Mouse (Mus musculus): Measurements from ENCODE around the gene Prkab1. TPM values are rescaled to one million over a fixed set of nuclear protein-coding genes. Genes with fewer than 3 reads are reported as not detected.

Prkab1 gene
- polyA plus RNA-seq, 1 experiment from 2014 or later: 73.7 TPM

GRCm38 (mm10) chr5:116030566-116031189 lies 6.4 kb upstream of the Prkab1 start:
- H3K36me3 ChIP-seq: no peaks in the 10 kb centered on the region
- 6% methylated on average over 19 of the region's 19 CpGs for WGBS
- H3K9me3 ChIP-seq: no peaks in the 10 kb centered on the region
- H3K4me1 ChIP-seq: peaks cover 5% of the 10 kb centered on the region
- H3K27me3 ChIP-seq: 0 out of 2 replicates have a peak, but pooled peaks cover 3% of the 10 kb centered on the region
- ATAC-seq (ENCODE audit: insufficient number of reproducible peaks, insufficient read depth, low FRiP score, low TSS enrichment): no peak
- no peak overlapping the region for H3K27ac ChIP-seq
- no peak overlapping the region for H3K4me3 ChIP-seq
- H3K4me2 ChIP-seq (replicated peaks): peak overlapping the region; percentile 36
- no peak overlapping the region for H3K9ac ChIP-seq

DNA sequence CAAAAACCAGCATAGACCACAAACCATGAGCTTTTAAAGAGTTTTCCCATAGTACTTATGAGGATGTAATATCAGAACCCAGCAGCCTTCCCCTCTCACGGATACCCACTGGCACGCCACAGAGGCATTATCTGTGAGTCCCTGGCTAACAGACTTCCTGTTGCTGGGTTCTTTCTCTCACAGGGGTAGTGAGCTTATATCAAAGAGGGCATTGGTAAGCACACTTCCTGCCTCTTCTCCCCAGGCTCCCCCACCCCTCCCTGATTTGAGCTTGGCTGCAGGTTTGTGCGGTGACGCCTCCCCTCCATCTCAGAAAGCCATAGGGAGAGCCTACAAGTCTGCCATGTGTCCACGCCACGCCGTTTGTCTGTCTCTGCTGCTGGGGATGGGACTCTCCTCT lies 4.8 kb upstream of the Prkab1 start:
- H3K4me2 ChIP-seq (replicated peaks): no peak overlapping the region
- peaks cover 5% of the 10 kb centered on the region for H3K4me1 ChIP-seq
- H3K4me3 ChIP-seq: no peak overlapping the region
- H3K9me3 ChIP-seq: no peaks in the 10 kb centered on the region
- H3K27me3 ChIP-seq: 0 out of 2 replicates have a peak, but pooled peaks cover 3% of the 10 kb centered on the region
- ATAC-seq (ENCODE audit: insufficient number of reproducible peaks, insufficient read depth, low FRiP score, low TSS enrichment): no peak
- H3K9ac ChIP-seq: no peak overlapping the region
- no peaks in the 10 kb centered on the region for H3K36me3 ChIP-seq
- H3K27ac ChIP-seq: no peak overlapping the region
- 68% methylated on average over 7 of the region's 7 CpGs for WGBS

GRCm38 (mm10) chr5:116026561-116026960 lies 2.3 kb upstream of the Prkab1 start:
- ATAC-seq (ENCODE audit: insufficient number of reproducible peaks, insufficient read depth, low FRiP score, low TSS enrichment): no peak
- H3K4me2 ChIP-seq (replicated peaks): no peak overlapping the region
- H3K4me1 ChIP-seq: peaks cover 17% of the 10 kb centered on the region
- H3K9ac ChIP-seq: no peak overlapping the region
- H3K9me3 ChIP-seq: no peaks in the 10 kb centered on the region
- 92% methylated on average over 14 of the region's 14 CpGs for whole genome bisulfite sequencing
- H3K27me3 ChIP-seq: 0 out of 2 replicates have a peak, but pooled peaks cover 3% of the 10 kb centered on the region
- no peak overlapping the region for H3K27ac ChIP-seq
- peaks cover 7% of the 10 kb centered on the region; the same call in 1 of the 2 replicates for H3K36me3 ChIP-seq
- no peak overlapping the region for H3K4me3 ChIP-seq

GRCm38 (mm10) chr5:116026107-116026506 lies 1.8 kb upstream of the Prkab1 start:
- Histone ChIP-seq H3K27me3 (0 out of 2 replicates have a peak, but pooled peaks cover 3% of the 10 kb centered on the region), H3K4me2 (replicated peaks) (no peak overlapping the region), H3K4me3 (no peak overlapping the region), H3K27ac (no peak overlapping the region), H3K9ac (no peak overlapping the region), H3K36me3 (peaks cover 12% of the 10 kb centered on the region), H3K4me1 (peaks cover 17% of the 10 kb centered on the region), H3K9me3 (no peaks in the 10 kb centered on the region)
- ATAC-seq (ENCODE audit: insufficient number of reproducible peaks, insufficient read depth, low FRiP score, low TSS enrichment): no peak
- 87% methylated on average over 5 of the region's 5 CpGs for WGBS

DNA sequence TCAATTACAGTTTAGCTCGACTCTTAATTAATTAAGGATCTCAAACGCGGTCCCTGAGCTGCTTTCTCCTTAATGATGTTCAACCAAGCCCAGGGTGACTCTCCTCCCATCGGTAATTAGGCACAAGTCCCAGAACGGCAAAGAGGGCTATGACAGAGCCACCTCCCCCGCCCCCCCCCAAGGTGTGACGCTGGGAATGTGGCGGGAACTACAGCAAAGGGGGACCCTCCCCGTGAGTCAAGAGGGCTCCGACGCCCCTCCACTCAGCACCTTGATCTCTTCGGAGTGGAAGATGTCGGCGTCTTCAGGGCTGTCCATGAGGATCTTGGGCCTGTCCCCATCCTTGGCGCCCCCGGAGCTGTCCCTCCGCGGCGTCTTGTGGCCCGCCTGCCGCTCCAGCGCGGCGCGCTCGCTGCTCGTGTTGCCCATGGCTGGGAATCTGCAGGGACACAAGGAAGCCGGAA lies 455 bp downstream of the Prkab1 start:
- Histone ChIP-seq H3K4me3 (peak overlapping the region; percentile 65), H3K36me3 (peaks cover 33% of the 10 kb centered on the region), H3K4me1 (peaks cover 12% of the 10 kb centered on the region), H3K9me3 (no peaks in the 10 kb centered on the region), H3K4me2 (replicated peaks) (peak overlapping the region; percentile 83), H3K9ac (peak overlapping the region; percentile 73), H3K27ac (peak overlapping the region; percentile 76), H3K27me3 (no peaks in the 10 kb centered on the region)
- WGBS: under 1% methylated on average over 28 of the region's 28 CpGs
- ATAC-seq (ENCODE audit: insufficient number of reproducible peaks, insufficient read depth, low FRiP score, low TSS enrichment): peak; percentile 71

- H3K27ac ChIP-seq: no peak overlapping the region
- WGBS: 21% methylated on average over 8 of the region's 8 CpGs
Measured at GRCm38 (mm10) chr5:116023251-116023661, 1.1 kb downstream of the Prkab1 start.

DNA sequence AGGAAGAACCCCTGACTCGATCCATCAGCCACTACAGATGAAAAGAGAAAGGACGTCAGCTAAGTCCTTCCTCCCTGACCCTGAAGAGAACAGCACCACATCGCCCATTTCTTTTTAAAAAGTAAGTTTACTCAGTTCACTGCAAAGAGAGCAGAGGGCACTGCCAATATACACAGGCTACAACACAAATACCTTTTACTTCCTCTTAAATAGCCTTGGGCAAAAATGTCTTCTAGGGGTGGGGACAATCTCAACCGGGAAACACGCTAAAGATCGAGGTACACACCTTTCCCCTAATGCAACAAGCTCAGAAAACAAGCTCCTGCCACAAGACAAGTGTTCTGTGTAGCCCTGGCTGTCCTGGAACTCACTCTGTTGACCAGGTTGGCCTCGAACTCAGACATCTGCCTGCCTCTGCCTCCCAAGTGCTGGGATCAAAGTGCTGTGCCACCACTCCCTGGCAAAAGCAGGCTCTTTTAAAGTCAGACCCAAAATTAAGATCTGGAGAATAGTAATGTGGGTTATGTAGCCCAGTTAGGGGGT lies 1.6 kb downstream of the Prkab1 start:
- Histone ChIP-seq H3K36me3 (peaks cover 45% of the 10 kb centered on the region), H3K4me2 (replicated peaks) (peak overlapping the region; percentile 83), H3K9me3 (no peaks in the 10 kb centered on the region), H3K27me3 (no peaks in the 10 kb centered on the region), H3K27ac (no peak overlapping the region), H3K4me3 (peak overlapping the region; percentile 65), H3K4me1 (peaks cover 12% of the 10 kb centered on the region), H3K9ac (peak overlapping the region; percentile 73)
- no peak for ATAC-seq (ENCODE audit: insufficient number of reproducible peaks, insufficient read depth, low FRiP score, low TSS enrichment)
- WGBS: 83% methylated on average over 7 of the region's 7 CpGs

More at GRCm38 (mm10) chr5:116023251-116023661, 1.1 kb downstream of the Prkab1 start:
- Histone ChIP-seq H3K9ac (peak overlapping the region; percentile 73), H3K36me3 (peaks cover 39% of the 10 kb centered on the region), H3K4me2 (replicated peaks) (peak overlapping the region; percentile 83), H3K9me3 (no peaks in the 10 kb centered on the region), H3K4me3 (peak overlapping the region; percentile 65), H3K4me1 (peaks cover 12% of the 10 kb centered on the region), H3K27me3 (no peaks in the 10 kb centered on the region)
- no peak for ATAC-seq (ENCODE audit: insufficient number of reproducible peaks, insufficient read depth, low FRiP score, low TSS enrichment)

DNA sequence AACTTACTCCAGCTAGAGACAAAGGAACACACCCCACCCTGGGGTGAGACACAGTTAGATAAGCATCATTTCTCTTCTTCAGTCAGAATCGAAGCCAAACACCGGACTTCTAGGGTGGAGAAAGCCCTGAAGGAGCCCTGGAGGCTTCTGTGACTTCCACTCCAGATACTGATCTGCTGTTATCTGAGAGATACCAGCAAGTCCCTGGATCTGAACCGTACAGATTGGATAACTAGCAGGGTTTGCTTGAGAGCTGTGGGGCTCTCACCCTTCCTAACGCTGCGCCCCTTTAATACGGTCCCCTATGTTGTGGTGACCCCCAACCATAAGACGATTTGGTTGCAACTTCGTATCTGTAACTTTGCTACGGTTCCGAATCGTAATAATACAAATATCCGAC lies 2.2 kb downstream of the Prkab1 start:
- H3K4me2 ChIP-seq (replicated peaks): 0 out of 2 replicates have a peak overlapping the region, but pooled peaks have one; percentile 83
- H3K9me3 ChIP-seq: no peaks in the 10 kb centered on the region
- no peak for ATAC-seq (ENCODE audit: insufficient number of reproducible peaks, insufficient read depth, low FRiP score, low TSS enrichment)

DNA sequence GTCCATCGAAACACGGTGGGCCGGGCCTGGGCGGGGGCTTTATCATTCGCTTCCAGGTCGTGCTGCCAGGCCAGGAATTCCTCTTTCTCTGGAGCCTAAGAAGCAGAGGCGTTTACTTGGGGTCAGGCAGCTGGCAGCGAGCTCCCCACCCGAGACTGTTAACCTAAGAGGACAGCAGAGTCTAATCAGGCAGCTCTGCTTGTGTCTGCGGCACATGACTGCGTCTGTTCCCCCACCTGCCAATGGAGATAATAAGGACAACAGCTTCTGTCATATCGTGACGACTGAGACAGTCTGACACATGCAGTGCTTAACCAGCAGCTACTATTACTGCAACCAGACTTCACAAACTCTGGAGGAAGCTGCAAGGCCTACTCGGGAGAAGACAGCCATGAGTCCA lies 2.8 kb downstream of the Prkab1 start:
- 89% methylated on average over 14 of the region's 14 CpGs for WGBS
- Histone ChIP-seq H3K4me1 (peaks cover 12% of the 10 kb centered on the region), H3K27me3 (no peaks in the 10 kb centered on the region), H3K27ac (no peak overlapping the region), H3K36me3 (peaks cover 56% of the 10 kb centered on the region), H3K4me3 (no peak overlapping the region), H3K4me2 (replicated peaks) (0 out of 2 replicates have a peak overlapping the region, but pooled peaks have one; percentile 83), H3K9ac (no peak overlapping the region), H3K9me3 (no peaks in the 10 kb centered on the region)
- ATAC-seq (ENCODE audit: insufficient number of reproducible peaks, insufficient read depth, low FRiP score, low TSS enrichment): no peak

More for the DNA sequence above, 2.2 kb downstream of the Prkab1 start:
- no peak overlapping the region for H3K4me3 ChIP-seq
- H3K36me3 ChIP-seq: peaks cover 51% of the 10 kb centered on the region
- H3K4me1 ChIP-seq: peaks cover 12% of the 10 kb centered on the region
- WGBS: 93% methylated on average over 12 of the region's 12 CpGs
- 0 out of 2 replicates have a peak overlapping the region, but pooled peaks have one; percentile 1 for H3K9ac ChIP-seq
- H3K27ac ChIP-seq: no peak overlapping the region
- no peaks in the 10 kb centered on the region for H3K27me3 ChIP-seq

GRCm38 (mm10) chr5:116019371-116019770 lies 4.9 kb downstream of the Prkab1 start:
- Histone ChIP-seq H3K27me3 (no peaks in the 10 kb centered on the region), H3K36me3 (peaks cover 78% of the 10 kb centered on the region), H3K4me2 (replicated peaks) (no peak overlapping the region), H3K4me1 (peaks cover 12% of the 10 kb centered on the region), H3K9me3 (no peaks in the 10 kb centered on the region), H3K4me3 (no peak overlapping the region), H3K9ac (no peak overlapping the region), H3K27ac (no peak overlapping the region)
- 80% methylated on average over 11 of the region's 11 CpGs for WGBS
- no peak for ATAC-seq (ENCODE audit: insufficient number of reproducible peaks, insufficient read depth, low FRiP score, low TSS enrichment)

DNA sequence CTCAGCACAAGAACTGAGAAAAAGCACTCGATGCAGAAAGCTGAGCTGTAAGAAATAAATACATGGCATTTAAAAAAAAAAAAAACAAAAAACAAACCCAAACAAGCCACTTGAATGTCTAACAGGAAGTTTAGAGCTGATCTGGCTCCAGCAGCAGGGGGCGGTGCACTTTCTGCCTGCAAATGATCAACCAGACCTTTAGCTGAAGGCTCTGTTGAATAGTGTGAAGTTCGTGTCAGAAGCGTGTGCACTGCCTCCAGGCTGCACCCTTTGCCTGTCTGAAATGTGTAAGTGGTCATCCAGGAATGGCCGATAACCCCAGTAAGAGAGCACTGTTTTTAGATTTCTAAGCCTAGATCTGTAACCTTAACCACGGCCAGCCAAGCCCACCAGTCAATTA lies 5.5 kb downstream of the Prkab1 start:
- no peak for ATAC-seq (ENCODE audit: insufficient number of reproducible peaks, insufficient read depth, low FRiP score, low TSS enrichment)

GRCm38 (mm10) chr5:116018196-116018595 lies 6.1 kb downstream of the Prkab1 start:
- Histone ChIP-seq H3K9ac (no peak overlapping the region), H3K4me3 (no peak overlapping the region), H3K36me3 (peaks cover 89% of the 10 kb centered on the region), H3K27me3 (no peaks in the 10 kb centered on the region), H3K4me1 (peaks cover 9% of the 10 kb centered on the region), H3K4me2 (replicated peaks) (no peak overlapping the region), H3K27ac (no peak overlapping the region), H3K9me3 (no peaks in the 10 kb centered on the region)
- 90% methylated on average over 9 of the region's 9 CpGs for WGBS
- ATAC-seq (ENCODE audit: insufficient number of reproducible peaks, insufficient read depth, low FRiP score, low TSS enrichment): no peak

More for the DNA sequence above, 5.5 kb downstream of the Prkab1 start:
- Histone ChIP-seq H3K4me2 (replicated peaks) (no peak overlapping the region), H3K27ac (no peak overlapping the region), H3K27me3 (no peaks in the 10 kb centered on the region), H3K9ac (no peak overlapping the region), H3K36me3 (peaks cover 84% of the 10 kb centered on the region), H3K4me3 (no peak overlapping the region), H3K9me3 (no peaks in the 10 kb centered on the region), H3K4me1 (peaks cover 12% of the 10 kb centered on the region)
- 87% methylated on average over 6 of the region's 6 CpGs for WGBS
